ENCODE assay signal across 7 mouse cellular contexts in the genomic region with DNA sequence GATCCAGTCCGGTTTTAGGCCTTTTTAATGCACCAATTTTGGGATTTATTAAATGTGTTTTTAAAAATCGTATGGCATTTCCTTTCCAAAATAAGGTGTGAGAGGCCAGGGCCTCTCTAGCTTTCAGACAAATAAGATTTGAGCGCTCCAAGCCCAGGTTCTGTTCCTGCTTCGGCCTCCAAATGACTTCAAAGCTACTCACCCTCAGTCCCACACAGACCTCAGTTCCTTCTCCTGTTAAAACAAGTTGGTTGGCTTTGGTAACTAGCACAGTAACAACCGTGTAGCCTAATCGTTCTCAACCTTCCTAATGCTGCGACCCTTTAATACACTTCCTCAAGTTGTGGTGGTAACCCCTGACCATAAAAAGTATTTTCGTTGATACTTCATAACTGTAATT. TPM values are rescaled to one million over a fixed set of nuclear protein-coding genes. Genes with fewer than 3 reads are reported as not detected.
DNase-seq lines count a peak whose midpoint lies in the region; ATAC-seq lines count a peak whose summit lies in the region.

No protein-coding gene starts in this region.

- ATAC-seq in lung, embryonic 15.5 days (ENCODE audit: borderline replicate concordance, extremely low read depth, low FRiP score, low TSS enrichment): no peak
- ATAC-seq in embryonic facial prominence, embryonic 15.5 days (ENCODE audit: insufficient number of reproducible peaks, low FRiP score, low TSS enrichment, low read depth): no peak
- ATAC-seq in neural tube, embryonic 15.5 days (ENCODE audit: low FRiP score): peak; percentile 0; the same call in 1 of the 2 replicates

- H3K9ac ChIP-seq in lung, embryonic 15.5 days: 0 out of 2 replicates have a peak overlapping the region, but pooled peaks have one; percentile 63
- H3K9ac ChIP-seq in embryonic facial prominence, embryonic 15.5 days: no peak overlapping the region
- peak overlapping the region; percentile 93; the same call in 1 of the 2 replicates for H3K9ac ChIP-seq in neural tube, embryonic 15.5 days (replicated peaks)

- 46% methylated on average over 8 of the region's 8 CpGs for WGBS in lung, embryonic 15.5 days
- WGBS in embryonic facial prominence, embryonic 15.5 days: 45% methylated on average over 8 of the region's 8 CpGs
- 54% methylated on average over 8 of the region's 8 CpGs for WGBS in limb, embryonic 10.5 days
- WGBS in neural tube, embryonic 15.5 days: 59% methylated on average over 8 of the region's 8 CpGs

- H3K36me3 ChIP-seq in lung, embryonic 15.5 days: no peaks in the 10 kb centered on the region
- no peaks in the 10 kb centered on the region for H3K36me3 ChIP-seq in embryonic facial prominence, embryonic 15.5 days
- no peaks in the 10 kb centered on the region for H3K36me3 ChIP-seq in limb, embryonic 10.5 days
- no peaks in the 10 kb centered on the region for H3K36me3 ChIP-seq in neural tube, embryonic 15.5 days

- H3K4me1 ChIP-seq in lung, embryonic 15.5 days: peaks cover 41% of the 10 kb centered on the region
- peaks cover 27% of the 10 kb centered on the region for H3K4me1 ChIP-seq in embryonic facial prominence, embryonic 15.5 days
- H3K4me1 ChIP-seq in limb, embryonic 10.5 days: peaks cover 40% of the 10 kb centered on the region
- peaks cover 32% of the 10 kb centered on the region for H3K4me1 ChIP-seq in neural tube, embryonic 15.5 days

- H3K4me3 ChIP-seq in lung, embryonic 15.5 days: peak overlapping the region; percentile 63
- peak overlapping the region; percentile 72 for H3K4me3 ChIP-seq in embryonic facial prominence, embryonic 15.5 days (replicated peaks)
- peak overlapping the region; percentile 79 for H3K4me3 ChIP-seq in limb, embryonic 10.5 days
- peak overlapping the region; percentile 90 for H3K4me3 ChIP-seq in neural tube, embryonic 15.5 days (replicated peaks)

- H3K9me3 ChIP-seq in lung, embryonic 15.5 days: no peaks in the 10 kb centered on the region
- H3K9me3 ChIP-seq in embryonic facial prominence, embryonic 15.5 days (replicated peaks): no peaks in the 10 kb centered on the region
- no peaks in the 10 kb centered on the region for H3K9me3 ChIP-seq in limb, embryonic 10.5 days (replicated peaks)
- H3K9me3 ChIP-seq in neural tube, embryonic 15.5 days (replicated peaks): no peaks in the 10 kb centered on the region

- H3K27ac ChIP-seq in lung, embryonic 15.5 days: peak overlapping the region; percentile 81
- peak overlapping the region; percentile 29; the same call in 1 of the 2 replicates for H3K27ac ChIP-seq in embryonic facial prominence, embryonic 15.5 days (replicated peaks)
- peak overlapping the region; percentile 93 for H3K27ac ChIP-seq in limb, embryonic 10.5 days
- peak overlapping the region; percentile 89; the same call in 1 of the 2 replicates for H3K27ac ChIP-seq in neural tube, embryonic 15.5 days (replicated peaks)

- H3K27me3 ChIP-seq in lung, embryonic 15.5 days: no peaks in the 10 kb centered on the region
- no peaks in the 10 kb centered on the region for H3K27me3 ChIP-seq in embryonic facial prominence, embryonic 15.5 days
- no peaks in the 10 kb centered on the region for H3K27me3 ChIP-seq in limb, embryonic 10.5 days (ENCODE audit: low read depth, poor library complexity, severe bottlenecking)
- no peaks in the 10 kb centered on the region for H3K27me3 ChIP-seq in neural tube, embryonic 15.5 days (replicated peaks)

- H3K4me2 ChIP-seq in lung, embryonic 15.5 days: peak overlapping the region; percentile 88
- peak overlapping the region; percentile 100 for H3K4me2 ChIP-seq in embryonic facial prominence, embryonic 15.5 days (replicated peaks)
- peak overlapping the region; percentile 76 for H3K4me2 ChIP-seq in neural tube, embryonic 15.5 days

- no peak for DNase-seq in lung, postnatal 25 days (ENCODE audit: low spot score)
- DNase-seq in limb, embryonic 10.5 days (ENCODE audit: low spot score): no peak
- no peak for DNase-seq in cerebellum, adult 18-20 months
- DNase-seq in ovary, postnatal 36 days (ENCODE audit: low spot score): no peak

RNA-seq across cellular contexts. Expression of a gene that starts 0.7 kb away (rescaled TPM):
- 40.5 and 42.1 TPM in 2 replicates for polyA plus RNA-seq in lung, embryonic 15.5 days (2015; fragmentation: Nextera tagmentation; extraction: Ambion mirVana)
- polyA plus RNA-seq in embryonic facial prominence, embryonic 15.5 days (2015; fragmentation: Nextera tagmentation; extraction: Ambion mirVana): 29.5 and 29.6 TPM in 2 replicates
- 26.7 and 26.8 TPM in 2 replicates for polyA plus RNA-seq in limb, embryonic 10.5 days (2016; fragmentation: Nextera tagmentation; extraction: Ambion mirVana)
- 69.1 and 76.0 TPM in 2 replicates for polyA plus RNA-seq in neural tube, embryonic 15.5 days (2015; fragmentation: Nextera tagmentation; extraction: Ambion mirVana)

Comparison
In these comparisons a context has a peak if more than half of its experiments do, and no peak if none do; other contexts are left out.
1. H3K27ac ChIP-seq: peak in every context shown above with its lines; median percentile 93 in limb, embryonic 10.5 days; 89 in neural tube, embryonic 15.5 days; 81 in lung, embryonic 15.5 days; 29 in embryonic facial prominence, embryonic 15.5 days.